Comparison of ENCODE assay signal across 8 mouse cellular contexts in genomic region chr2:163418841-163419345, GRCm38 (mm10). TPM values are rescaled to one million over a fixed set of nuclear protein-coding genes. Genes with fewer than 3 reads are reported as not detected.
DNase-seq lines count a peak whose midpoint lies in the region; ATAC-seq lines count a peak whose summit lies in the region.

No protein-coding gene starts in this region.

- H3K27ac ChIP-seq in liver, embryonic 12.5 days: peak overlapping the region; percentile 90
- H3K27ac ChIP-seq in neural tube, embryonic 11.5 days (ENCODE audit: low read depth, low read length): no peak overlapping the region

- H3K9ac ChIP-seq in liver, embryonic 12.5 days: peak overlapping the region; percentile 87
- peak overlapping the region; percentile 58 for H3K9ac ChIP-seq in neural tube, embryonic 11.5 days (ENCODE audit: low read length)

- peak; percentile 5 to 41; a peak in 3 of 4 replicates for ATAC-seq in hematopoietic stem cell, adult 5-6 weeks (replicated peaks in 1 of 2; ENCODE audit: insufficient read depth in 1 of 2, low FRiP score in 2 of 2, low TSS enrichment in 1 of 2, low read depth in 1 of 2, poor library complexity in 2 of 2, severe bottlenecking in 2 of 2)
- peak; percentile 60 for ATAC-seq in liver, embryonic 12.5 days
- peak; percentile 67 for ATAC-seq in neural tube, embryonic 11.5 days (ENCODE audit: insufficient read depth, low FRiP score, low TSS enrichment)

- no peaks in the 10 kb centered on the region for H3K27me3 ChIP-seq in liver, embryonic 12.5 days (replicated peaks)
- no peaks in the 10 kb centered on the region for H3K27me3 ChIP-seq in neural tube, embryonic 11.5 days (ENCODE audit: control insufficient read depth, insufficient read depth, low read length)

- peaks cover 47% of the 10 kb centered on the region for H3K4me1 ChIP-seq in liver, embryonic 12.5 days
- H3K4me1 ChIP-seq in neural tube, embryonic 11.5 days (ENCODE audit: control insufficient read depth, insufficient read depth, low read length): peaks cover 13% of the 10 kb centered on the region

- peaks cover 22% of the 10 kb centered on the region for H3K36me3 ChIP-seq in liver, embryonic 12.5 days
- H3K36me3 ChIP-seq in neural tube, embryonic 11.5 days (ENCODE audit: control insufficient read depth, insufficient read depth, low read length): no peaks in the 10 kb centered on the region

- intact Hi-C loops in left cerebral cortex, postnatal 14 days (cut with DNase I): loop anchor here (10.0 kb wide), 1 partner anchor 474 kb away; the partner anchor contains the start of gene L3mbtl1

- WGBS in liver, embryonic 12.5 days (ENCODE audit: insufficient replicate concordance): under 1% methylated on average over 45 of the region's 50 CpGs
- under 1% methylated on average over 33 of the region's 50 CpGs for WGBS in neural tube, embryonic 11.5 days

- no peaks in the 10 kb centered on the region for H3K9me3 ChIP-seq in liver, embryonic 12.5 days (replicated peaks)
- H3K9me3 ChIP-seq in neural tube, embryonic 11.5 days (ENCODE audit: control insufficient read depth, low read length): no peaks in the 10 kb centered on the region

- peak overlapping the region; percentile 86 for H3K4me3 ChIP-seq in liver, embryonic 12.5 days
- H3K4me3 ChIP-seq in neural tube, embryonic 11.5 days (ENCODE audit: low read depth, low read length): peak overlapping the region; percentile 62

- DNase-seq in adrenal gland, adult 8-10 months: peak; percentile 35
- no peak for DNase-seq in adrenal gland, adult (ENCODE audit: inconsistent age in 2 of 2, low spot score in 1 of 2)
- DNase-seq in thymus, postnatal 0 days (ENCODE audit: low spot score): peak; percentile 30
- no peak for DNase-seq in thymus, postnatal 10 days (ENCODE audit: low spot score in 2 of 2)
- no peak for DNase-seq in neural tube, embryonic 11.5 days (ENCODE audit: low spot score)
- no peak for DNase-seq in left cerebral cortex, postnatal 14 days (ENCODE audit: low spot score in 2 of 2)

- H3K4me2 ChIP-seq in liver, embryonic 12.5 days: peak overlapping the region; percentile 84
- peak overlapping the region; percentile 66 for H3K4me2 ChIP-seq in neural tube, embryonic 11.5 days (ENCODE audit: low read depth)

RNA-seq across cellular contexts. Expression of gene Oser1, which starts 5.6 kb away (rescaled TPM):
- 10 to 100 TPM; 33.2 to 39.2 (median 38.5) TPM for total RNA-seq in adrenal gland, adult 8-10 months (2022)
- polyA plus RNA-seq in thymus, postnatal 0 days (2015; fragmentation: Nextera tagmentation; extraction: Ambion mirVana): 86.6 and 89.2 TPM in 2 replicates
- 143 and 147 TPM in 2 replicates for total RNA-seq in hematopoietic stem cell, adult 5-6 weeks (2017)
- 41.3 and 43.0 TPM in 2 replicates for polyA plus RNA-seq in liver, embryonic 12.5 days (2016; fragmentation: Nextera tagmentation; extraction: Ambion mirVana)
- polyA plus RNA-seq in neural tube, embryonic 11.5 days (2014; fragmentation: Nextera tagmentation; extraction: Ambion mirVana): 85.4 and 86.7 TPM in 2 replicates
- 10 to 100 TPM; 20.5 to 21.4 TPM for total RNA-seq in left cerebral cortex, postnatal 14 days (2021)

RNA-seq across cellular contexts. Expression of gene Gdap1l1, which starts 19.4 kb away (rescaled TPM):
- total RNA-seq in adrenal gland, adult 8-10 months (2022): 1 to 10 TPM; 4.7 to 5.8 (median 4.8) TPM
- polyA plus RNA-seq in thymus, postnatal 0 days (2015; fragmentation: Nextera tagmentation; extraction: Ambion mirVana): 0.41 and 0.44 TPM in 2 replicates
- 0.25 and 0.75 TPM in 2 replicates for total RNA-seq in hematopoietic stem cell, adult 5-6 weeks (2017)
- 0.19 and 0.36 TPM in 2 replicates for polyA plus RNA-seq in liver, embryonic 12.5 days (2016; fragmentation: Nextera tagmentation; extraction: Ambion mirVana)
- polyA plus RNA-seq in neural tube, embryonic 11.5 days (2014; fragmentation: Nextera tagmentation; extraction: Ambion mirVana): 50.4 and 53.8 TPM in 2 replicates
- total RNA-seq in left cerebral cortex, postnatal 14 days (2021): 10 to 100 TPM; 83.4 to 91.7 TPM

RNA-seq across cellular contexts. Expression of gene Jph2, which starts 21.1 kb away (rescaled TPM):
- 1 to 10 TPM; 3.7 to 7.1 (median 5.7) TPM for total RNA-seq in adrenal gland, adult 8-10 months (2022)
- polyA plus RNA-seq in thymus, postnatal 0 days (2015; fragmentation: Nextera tagmentation; extraction: Ambion mirVana): 0.19 and 0.22 TPM in 2 replicates
- not detected in 2 replicates for total RNA-seq in hematopoietic stem cell, adult 5-6 weeks (2017)
- 0.12 and 0.16 TPM in 2 replicates for polyA plus RNA-seq in liver, embryonic 12.5 days (2016; fragmentation: Nextera tagmentation; extraction: Ambion mirVana)
- polyA plus RNA-seq in neural tube, embryonic 11.5 days (2014; fragmentation: Nextera tagmentation; extraction: Ambion mirVana): 0.50 and 0.52 TPM in 2 replicates
- under 1 TPM; 0.51 to 0.72 TPM for total RNA-seq in left cerebral cortex, postnatal 14 days (2021)

RNA-seq across cellular contexts. Expression of gene Fitm2, which starts 53.5 kb away (rescaled TPM):
- total RNA-seq in adrenal gland, adult 8-10 months (2022): 100 to 1,000 TPM in 1 of 4 experiments, 10 to 100 TPM in 3; 81.0 to 128 (median 92.8) TPM
- 5.5 and 5.7 TPM in 2 replicates for polyA plus RNA-seq in thymus, postnatal 0 days (2015; fragmentation: Nextera tagmentation; extraction: Ambion mirVana)
- 4.3 and 5.0 TPM in 2 replicates for total RNA-seq in hematopoietic stem cell, adult 5-6 weeks (2017)
- 6.7 and 7.0 TPM in 2 replicates for polyA plus RNA-seq in liver, embryonic 12.5 days (2016; fragmentation: Nextera tagmentation; extraction: Ambion mirVana)
- polyA plus RNA-seq in neural tube, embryonic 11.5 days (2014; fragmentation: Nextera tagmentation; extraction: Ambion mirVana): 12.7 and 13.9 TPM in 2 replicates
- 10 to 100 TPM; 18.8 to 18.9 TPM for total RNA-seq in left cerebral cortex, postnatal 14 days (2021)

Comparison
In these comparisons a context has a peak if more than half of its experiments do, and no peak if none do; other contexts are left out.
1. DNase-seq: peak in adrenal gland, adult 8-10 months (single experiment) and thymus, postnatal 0 days (single experiment); none in adrenal gland, adult (0 of 2), thymus, postnatal 10 days (0 of 2), neural tube, embryonic 11.5 days (single experiment) and left cerebral cortex, postnatal 14 days (0 of 2).
2. RNA of gene Gdap1l1, which starts 19.4 kb away (total RNA-seq): 83.4 to 91.7 TPM in left cerebral cortex, postnatal 14 days; 4.7 to 5.8 TPM in adrenal gland, adult 8-10 months and 0.25 to 0.75 TPM in hematopoietic stem cell, adult 5-6 weeks; every median in the first group is over 10 times any median in the second.
3. Peak in every context shown above with its lines, with median percentiles within 50 percentile points of each other: ATAC-seq.